Mouse (Mus musculus) heart, embryonic 10.5 days (tissue): ENCODE data around the gene Oit1. TPM values are rescaled to one million over a fixed set of nuclear protein-coding genes. Genes with fewer than 3 reads are reported as not detected.

ENCODE experiments used
- DNase-seq: peaks from one replicate; pipeline ENCODE4 v3.0.0-alpha.2; 2017; ENCODE audit warnings: low spot score
- H3K27ac ChIP-seq: fragments of 300-500 bp; sonication (generic); 2 replicates; pipeline ENCODE4 v1.5.1; 2016; ENCODE audit warnings: mild to moderate bottlenecking
- H3K27me3 ChIP-seq: fragments of 300-500 bp; sonication (generic); 2 replicates; pipeline ENCODE4 v1.6.1; 2016; ENCODE audit warnings: mild to moderate bottlenecking; ENCODE audit not compliant: poor library complexity, insufficient read depth, severe bottlenecking
- H3K36me3 ChIP-seq: fragments of 300-500 bp; sonication (generic); 2 replicates; pipeline ENCODE4 v1.6.1; 2016; ENCODE audit warnings: mild to moderate bottlenecking, moderate library complexity
- H3K4me1 ChIP-seq: fragments of 300-500 bp; sonication (generic); 2 replicates; pipeline ENCODE4 v1.6.1; 2016; ENCODE audit warnings: mild to moderate bottlenecking
- H3K4me3 ChIP-seq: fragments of 300-500 bp; sonication (generic); 2 replicates; pipeline ENCODE4 v1.5.1; 2016; ENCODE audit warnings: mild to moderate bottlenecking, moderate library complexity
- H3K9me3 ChIP-seq: fragments of 300-500 bp; sonication (generic); 2 replicates; pipeline ENCODE4 v1.6.1; 2016; ENCODE audit warnings: mild to moderate bottlenecking, moderate library complexity
- WGBS: fragments of 180-500 bp; shearing (Covaris S2); methylation state at CpG from one replicate; pipeline ENCODE4 v1.1.7; 2016; 5-methylcytosine and 5-hydroxymethylcytosine counted together
- polyA plus RNA-seq: library from polyadenylated mRNA; unstranded; fragments of >200 nt; fragmentation: Nextera tagmentation; extraction: Ambion mirVana; gene quantifications from 2 replicates; pipeline ENCODE4 v1.2.1, GENCODE M21; 2016

Oit1 gene
- polyA plus RNA-seq = not detected in 2 replicates

DNA sequence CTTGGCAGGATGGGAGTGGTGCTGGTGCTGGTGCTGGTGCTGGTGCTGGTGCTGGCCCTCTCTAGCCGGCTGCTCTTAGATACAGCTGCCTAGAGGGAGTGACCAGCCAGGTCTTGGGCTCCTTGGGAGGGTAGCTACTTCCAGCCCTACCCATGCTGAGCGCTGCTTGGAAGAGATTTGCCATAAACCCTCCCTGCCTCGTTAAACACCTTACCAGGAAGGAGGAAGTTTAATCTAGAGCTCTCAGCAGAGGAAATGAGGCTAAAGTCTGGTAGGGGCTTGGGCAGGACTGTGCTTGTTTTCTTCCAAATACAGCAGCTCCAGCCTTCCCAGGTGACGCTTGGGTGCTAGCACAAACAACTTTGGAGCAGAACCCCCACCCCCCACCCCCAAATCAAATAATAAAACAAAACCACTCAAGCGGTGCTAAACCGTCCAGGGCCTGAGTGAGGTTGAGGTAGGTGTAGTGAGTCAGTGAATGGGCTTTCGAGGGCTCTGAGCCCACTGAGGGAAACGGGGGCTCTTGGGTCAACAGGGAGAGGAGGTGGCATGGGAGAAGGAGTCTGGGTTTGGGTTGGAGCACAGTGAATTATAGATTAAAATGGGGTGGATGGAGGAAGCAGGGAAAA lies at the start of gene Oit1:
Gene Oit1 (minus strand): TSS at position 70 of the 629 bp plus-strand sequence.
- no peaks in the 10 kb centered on the region; the same call in 1 of the 2 replicates for H3K9me3 ChIP-seq
- H3K4me1 ChIP-seq = no peaks in the 10 kb centered on the region
- WGBS = 62% methylated on average over 8 of the region's 8 CpGs
- H3K36me3 ChIP-seq = no peaks in the 10 kb centered on the region
- DNase-seq = no peak
- no peak within 1 kb of the TSS for H3K27ac ChIP-seq
- no peak within 1 kb of the TSS for H3K4me3 ChIP-seq
- no peaks in the 10 kb centered on the region for H3K27me3 ChIP-seq

DNA sequence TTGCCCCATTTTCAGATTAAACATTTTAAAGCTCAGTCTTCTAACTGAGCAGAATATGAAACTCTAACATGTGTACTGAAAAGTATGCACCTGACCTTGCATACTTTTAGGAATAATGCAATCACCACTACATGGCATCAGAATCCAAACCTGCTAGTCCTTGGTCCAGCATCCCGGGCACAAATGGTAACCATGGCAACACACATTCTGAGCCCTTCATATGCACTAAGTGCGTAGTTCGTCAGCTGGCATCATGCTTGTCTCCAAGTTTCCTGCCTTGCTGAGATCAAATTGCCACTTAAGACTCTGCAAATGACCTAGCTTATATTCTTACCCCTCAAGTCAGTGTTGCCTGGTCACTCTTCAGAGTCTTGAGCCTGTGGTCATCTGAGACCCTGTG lies 44.3 kb upstream of the Oit1 start:
- no peak for DNase-seq
- Histone ChIP-seq H3K27me3 (no peaks in the 10 kb centered on the region), H3K4me3 (no peak overlapping the region), H3K27ac (no peak overlapping the region), H3K36me3 (no peaks in the 10 kb centered on the region), H3K9me3 (no peaks in the 10 kb centered on the region), H3K4me1 (no peaks in the 10 kb centered on the region)
- 86% methylated on average over 3 of the region's 3 CpGs for WGBS

DNA sequence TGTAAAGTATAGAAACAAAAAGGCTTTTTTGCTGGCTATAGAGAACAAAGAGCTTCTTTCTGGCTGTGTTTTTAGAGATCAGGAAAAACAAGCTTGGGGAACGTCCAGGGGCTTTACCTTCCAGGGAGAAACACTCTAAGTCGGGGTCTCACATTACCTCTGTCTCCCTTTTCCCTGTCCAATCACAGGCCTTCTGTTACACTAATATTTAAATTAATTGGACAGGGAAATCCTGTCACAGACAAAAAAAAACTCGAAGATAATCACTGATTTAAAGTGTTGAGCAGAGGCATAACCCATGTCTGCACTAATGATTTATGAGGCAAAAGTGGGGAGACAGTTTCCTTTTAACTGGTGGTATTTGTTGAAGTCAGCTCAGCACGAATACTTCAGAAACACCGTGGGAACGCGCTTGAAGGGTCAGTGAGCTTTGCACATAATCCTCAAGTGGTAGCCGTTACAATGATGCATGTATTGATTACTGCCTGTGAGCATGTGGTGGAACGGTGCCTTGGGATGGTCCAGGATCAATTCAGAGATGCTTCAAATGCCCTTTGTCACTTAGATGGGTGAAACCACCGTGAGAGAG lies 42.7 kb upstream of the Oit1 start:
- no peak overlapping the region for H3K4me3 ChIP-seq
- H3K27ac ChIP-seq = peak overlapping the region; percentile 23; the same call in 1 of the 2 replicates
- H3K9me3 ChIP-seq = no peaks in the 10 kb centered on the region
- H3K4me1 ChIP-seq = no peaks in the 10 kb centered on the region
- H3K36me3 ChIP-seq = no peaks in the 10 kb centered on the region
- no peak for DNase-seq
- 41% methylated on average over 10 of the region's 10 CpGs for WGBS
- no peaks in the 10 kb centered on the region for H3K27me3 ChIP-seq

- no peaks in the 10 kb centered on the region for H3K4me1 ChIP-seq
- H3K36me3 ChIP-seq = no peaks in the 10 kb centered on the region
- no peak for DNase-seq
- H3K27me3 ChIP-seq = no peaks in the 10 kb centered on the region
- no peak overlapping the region for H3K27ac ChIP-seq
- no peaks in the 10 kb centered on the region for H3K9me3 ChIP-seq
- H3K4me3 ChIP-seq = no peak overlapping the region
- WGBS = 54% methylated on average over 3 of the region's 3 CpGs
These were observed 40.1 kb upstream of the Oit1 start for GRCm38 (mm10) chr14:8418610-8419009.

DNA sequence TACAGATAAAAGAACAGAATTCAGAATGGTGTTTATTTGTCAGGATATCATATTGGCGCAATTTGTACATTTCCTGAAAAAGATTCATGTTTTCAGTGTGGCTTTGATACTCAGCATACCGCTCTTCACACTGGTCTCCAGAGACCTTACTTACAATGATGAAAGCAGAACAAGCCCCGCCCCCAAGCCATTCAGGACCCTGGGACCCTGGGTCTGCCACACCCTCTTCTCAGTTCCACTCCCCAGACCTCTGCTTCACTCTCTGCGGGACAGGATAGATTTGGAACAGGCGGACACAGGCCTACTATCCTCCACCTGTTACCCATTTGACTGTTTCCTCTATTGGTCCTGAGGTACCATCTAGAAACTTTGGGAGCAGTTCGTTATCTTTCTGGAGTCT lies 27.4 kb upstream of the Oit1 start:
- no peak for DNase-seq
- 61% methylated on average over 6 of the region's 6 CpGs for WGBS
- H3K4me3 ChIP-seq = no peak overlapping the region

GRCm38 (mm10) chr14:8403310-8403709 lies 24.8 kb upstream of the Oit1 start:
- WGBS = 87% methylated on average over 3 of the region's 3 CpGs
- no peaks in the 10 kb centered on the region for H3K9me3 ChIP-seq
- H3K36me3 ChIP-seq = no peaks in the 10 kb centered on the region
- no peaks in the 10 kb centered on the region for H3K27me3 ChIP-seq
- no peak for DNase-seq
- no peak overlapping the region for H3K4me3 ChIP-seq
- no peak overlapping the region for H3K27ac ChIP-seq
- H3K4me1 ChIP-seq = no peaks in the 10 kb centered on the region

More for the DNA sequence above, 27.4 kb upstream of the Oit1 start:
- Histone ChIP-seq H3K27ac (no peak overlapping the region), H3K9me3 (no peaks in the 10 kb centered on the region), H3K4me1 (no peaks in the 10 kb centered on the region), H3K36me3 (no peaks in the 10 kb centered on the region), H3K27me3 (no peaks in the 10 kb centered on the region)

- no peak overlapping the region for H3K4me3 ChIP-seq
- H3K27me3 ChIP-seq = no peaks in the 10 kb centered on the region
- H3K4me1 ChIP-seq = 0 out of 2 replicates have a peak, but pooled peaks cover 6% of the 10 kb centered on the region
- no peaks in the 10 kb centered on the region for H3K9me3 ChIP-seq
- H3K27ac ChIP-seq = no peak overlapping the region
- H3K36me3 ChIP-seq = no peaks in the 10 kb centered on the region
- DNase-seq = no peak
These were observed 20.0 kb upstream of the Oit1 start for GRCm38 (mm10) chr14:8398507-8398906.

GRCm38 (mm10) chr14:8395690-8396287 lies 17.2 kb upstream of the Oit1 start:
- H3K4me1 ChIP-seq = 0 out of 2 replicates have a peak, but pooled peaks cover 6% of the 10 kb centered on the region
- H3K4me3 ChIP-seq = no peak overlapping the region
- no peak for DNase-seq
- no peaks in the 10 kb centered on the region for H3K9me3 ChIP-seq
- H3K27me3 ChIP-seq = no peaks in the 10 kb centered on the region
- 56% methylated on average over 7 of the region's 7 CpGs for WGBS
- H3K27ac ChIP-seq = no peak overlapping the region
- no peaks in the 10 kb centered on the region for H3K36me3 ChIP-seq

GRCm38 (mm10) chr14:8392181-8392825 lies 13.7 kb upstream of the Oit1 start:
- H3K4me1 ChIP-seq = 0 out of 2 replicates have a peak, but pooled peaks cover 6% of the 10 kb centered on the region
- H3K9me3 ChIP-seq = no peaks in the 10 kb centered on the region
- no peak overlapping the region for H3K4me3 ChIP-seq
- no peak for DNase-seq
- WGBS = 62% methylated on average over 6 of the region's 6 CpGs
- H3K36me3 ChIP-seq = no peaks in the 10 kb centered on the region
- H3K27ac ChIP-seq = no peak overlapping the region
- H3K27me3 ChIP-seq = no peaks in the 10 kb centered on the region

- Histone ChIP-seq H3K36me3 (no peaks in the 10 kb centered on the region), H3K9me3 (no peaks in the 10 kb centered on the region), H3K4me1 (peaks cover 27% of the 10 kb centered on the region; the same call in 1 of the 2 replicates), H3K4me3 (no peak overlapping the region), H3K27me3 (no peaks in the 10 kb centered on the region), H3K27ac (no peak overlapping the region)
- DNase-seq = no peak
- 77% methylated on average over 4 of the region's 4 CpGs for WGBS
These were observed 9.2 kb downstream of the Oit1 start for GRCm38 (mm10) chr14:8369394-8369793.

GRCm38 (mm10) chr14:8368900-8369299 lies 9.7 kb downstream of the Oit1 start:
- Histone ChIP-seq H3K27ac (no peak overlapping the region), H3K4me3 (no peak overlapping the region), H3K36me3 (no peaks in the 10 kb centered on the region), H3K4me1 (peaks cover 27% of the 10 kb centered on the region; the same call in 1 of the 2 replicates), H3K27me3 (no peaks in the 10 kb centered on the region), H3K9me3 (no peaks in the 10 kb centered on the region)
- DNase-seq = no peak
- WGBS = 74% methylated on average over 1 of the region's 1 CpGs

GRCm38 (mm10) chr14:8367727-8368520 lies 10.6 kb downstream of the Oit1 start:
- Histone ChIP-seq H3K4me1 (peaks cover 27% of the 10 kb centered on the region; the same call in 1 of the 2 replicates), H3K9me3 (no peaks in the 10 kb centered on the region), H3K27ac (no peak overlapping the region; the same call in 1 of the 2 replicates), H3K36me3 (no peaks in the 10 kb centered on the region), H3K27me3 (no peaks in the 10 kb centered on the region), H3K4me3 (no peak overlapping the region)
- WGBS = 38% methylated on average over 4 of the region's 4 CpGs
- DNase-seq = no peak
